Mouse (Mus musculus) right cerebral cortex, postnatal 36 days (tissue): ENCODE measurements around the gene Ets2.
A peak's percentile ranks its signal among the peaks of the same experiment; 100 is the strongest.
"Not testable (repeated sequence)": the region's sequence is repeated elsewhere in the genome, so short reads cannot be mapped to it uniquely, and the experiment has no call there.

Experiments
- DNase-seq, 2 experiments: peaks; one replicate each; pipeline ENCODE4 v3.0.0; 2022; ENCODE audit warnings: low spot score in 2 of 2, mixed read lengths in 1 of 2

Ets2 gene

GRCm38 (mm10) chr16:95729775-95730174 lies 27.9 kb downstream of the Ets2 start:
- no peak for DNase-seq

DNA sequence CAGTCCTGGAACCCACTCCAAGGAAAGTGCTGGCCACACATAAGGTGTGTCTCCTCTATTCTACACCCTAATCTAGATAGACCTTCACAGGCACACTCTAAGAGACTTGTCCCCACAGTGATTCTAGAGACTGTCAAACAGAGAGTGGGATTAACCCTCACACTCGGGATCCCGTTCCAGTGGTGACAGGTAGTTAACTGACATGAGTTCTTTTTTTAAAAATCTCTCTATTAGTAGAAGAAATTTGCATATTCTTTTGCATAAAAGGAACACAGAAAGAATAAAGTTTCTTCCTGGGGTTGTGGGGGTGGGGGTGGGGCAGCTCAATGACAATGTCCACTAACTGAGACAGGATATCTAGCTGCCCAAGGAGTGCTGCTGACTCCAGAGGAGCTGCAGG lies 32.9 kb downstream of the Ets2 start:
- DNase-seq: no peak

GRCm38 (mm10) chr16:95736059-95736458 lies 34.2 kb downstream of the Ets2 start:
- DNase-seq: no peak

- no peak for DNase-seq
Measured at GRCm38 (mm10) chr16:95736470-95736869, 34.6 kb downstream of the Ets2 start.

- peak; percentile 57 to 61 for DNase-seq
Measured at GRCm38 (mm10) chr16:95739522-95739921, 37.6 kb downstream of the Ets2 start.

DNA sequence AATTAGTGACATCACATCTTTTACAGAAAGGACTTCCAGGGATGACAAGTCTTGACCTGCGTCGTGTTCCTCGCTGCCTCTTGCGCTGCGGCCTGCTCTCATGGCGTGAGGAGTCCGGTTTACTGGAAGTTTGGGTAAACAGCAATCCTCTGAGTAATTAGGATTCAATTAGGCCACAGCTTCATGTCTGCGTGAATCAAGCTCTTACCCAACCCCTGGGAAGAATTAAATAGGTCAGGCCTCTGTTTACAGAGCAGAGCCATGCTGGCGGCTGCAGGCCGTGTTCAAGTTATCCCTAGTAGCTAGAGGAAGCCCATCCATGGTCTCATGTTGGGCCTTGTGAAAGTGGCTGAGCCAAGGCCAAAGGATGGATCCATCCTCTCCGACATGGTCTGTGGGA lies 39.5 kb downstream of the Ets2 start:
- DNase-seq: no peak

GRCm38 (mm10) chr16:95741915-95742739 lies 40.3 kb downstream of the Ets2 start:
- no peak for DNase-seq

- no peak for DNase-seq
Measured at GRCm38 (mm10) chr16:95742740-95743030, 40.8 kb downstream of the Ets2 start.

DNA sequence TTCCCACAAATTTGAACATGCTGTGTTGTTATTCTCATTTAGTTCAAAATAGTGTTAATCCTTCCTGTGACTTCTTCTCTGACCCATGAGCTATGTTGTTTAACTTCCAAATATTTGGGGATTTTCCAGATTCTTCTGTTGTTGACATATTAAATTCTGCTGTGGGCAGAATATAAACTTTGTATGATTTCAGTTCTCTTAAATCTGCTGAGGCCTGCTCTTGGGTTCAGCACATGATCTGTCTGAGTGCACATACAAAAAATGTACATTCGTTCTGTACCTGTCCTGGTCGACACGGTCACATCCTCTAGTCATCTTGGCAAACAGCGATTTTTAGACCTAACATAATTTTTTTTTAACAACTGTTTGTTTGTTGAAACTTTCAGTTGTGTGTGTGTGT lies 41.2 kb downstream of the Ets2 start:
- DNase-seq: no peak

DNA sequence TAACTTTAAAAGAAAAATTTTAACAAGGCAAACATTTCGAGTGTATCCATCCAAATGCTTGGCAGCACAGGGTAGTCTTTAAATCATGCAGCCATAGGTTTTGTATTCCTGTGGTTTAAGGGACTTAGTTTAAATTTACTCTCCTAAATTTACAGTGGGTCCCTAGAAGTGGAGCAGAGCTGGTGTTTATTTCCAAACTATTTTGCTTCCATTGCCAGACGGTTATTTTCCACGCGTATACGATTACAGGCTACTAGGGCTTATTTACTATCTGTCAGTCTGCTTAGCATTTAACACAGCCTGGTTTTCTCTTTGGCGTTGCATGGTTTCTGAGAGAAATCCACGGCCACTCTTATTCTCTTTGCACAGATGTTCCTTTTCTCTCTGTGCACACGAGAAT lies 42.9 kb downstream of the Ets2 start:
- no peak for DNase-seq

DNA sequence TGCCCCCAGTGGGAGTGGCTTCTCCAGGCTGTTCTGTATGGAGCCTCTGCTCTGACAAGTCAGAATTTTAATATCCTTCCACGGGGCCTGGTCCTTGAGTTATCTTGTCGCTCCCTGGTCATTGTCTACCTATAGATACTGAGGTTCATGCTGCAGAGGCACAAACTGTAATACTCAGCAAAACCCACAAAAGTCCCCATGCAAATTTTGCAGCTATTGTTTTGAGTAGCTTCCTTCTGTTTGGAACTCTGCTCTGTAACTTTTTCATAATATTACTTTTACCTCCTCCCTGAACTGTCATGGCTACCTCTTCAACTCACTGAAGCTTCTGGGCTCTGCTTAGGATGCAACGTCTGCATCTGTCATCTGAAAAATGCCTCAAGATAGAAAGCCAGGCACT lies 43.8 kb downstream of the Ets2 start:
- no peak for DNase-seq

DNA sequence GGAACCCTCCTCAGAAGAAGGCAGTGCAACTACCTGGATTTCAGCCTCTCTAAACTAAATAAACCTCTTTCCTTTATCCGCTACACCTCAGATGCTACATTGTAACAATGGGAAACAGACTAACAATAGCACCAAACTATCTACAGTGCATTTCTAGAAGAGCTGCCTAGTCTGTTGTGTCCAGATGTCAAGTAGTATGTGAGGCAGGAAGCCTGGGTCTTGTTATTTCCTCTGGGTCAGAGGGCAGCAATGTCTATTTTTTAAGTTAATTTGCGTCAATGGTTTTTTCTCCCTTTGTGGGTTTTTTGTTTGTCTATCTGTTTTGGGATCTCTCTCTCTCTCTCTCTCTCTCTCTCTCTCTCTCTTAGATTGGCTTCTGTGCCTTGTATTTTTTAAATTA lies 44.7 kb downstream of the Ets2 start:
- no peak for DNase-seq

GRCm38 (mm10) chr16:95749291-95750103 lies 47.6 kb downstream of the Ets2 start:
- DNase-seq: no peak

GRCm38 (mm10) chr16:95750211-95750629 lies 48.3 kb downstream of the Ets2 start:
- DNase-seq: no peak

DNA sequence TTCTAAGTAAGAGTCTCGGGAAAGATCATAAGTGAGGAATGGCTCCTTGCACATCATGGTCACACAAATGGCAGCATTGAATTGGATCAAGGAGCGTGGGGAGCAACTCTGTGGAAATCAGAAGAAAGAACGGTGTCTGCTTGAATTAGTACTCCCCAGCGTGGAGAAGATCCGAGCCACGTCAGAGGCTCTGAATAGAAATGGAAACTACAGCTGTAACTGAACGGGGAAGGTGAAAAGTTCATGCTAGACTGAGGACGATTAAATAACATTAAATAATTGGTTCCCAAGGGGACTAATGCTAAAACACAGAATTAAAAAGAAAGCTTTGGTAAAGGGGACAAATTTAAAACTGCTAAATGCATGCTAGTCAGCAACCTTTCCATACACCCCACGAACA lies 50.6 kb downstream of the Ets2 start:
- no peak for DNase-seq

DNA sequence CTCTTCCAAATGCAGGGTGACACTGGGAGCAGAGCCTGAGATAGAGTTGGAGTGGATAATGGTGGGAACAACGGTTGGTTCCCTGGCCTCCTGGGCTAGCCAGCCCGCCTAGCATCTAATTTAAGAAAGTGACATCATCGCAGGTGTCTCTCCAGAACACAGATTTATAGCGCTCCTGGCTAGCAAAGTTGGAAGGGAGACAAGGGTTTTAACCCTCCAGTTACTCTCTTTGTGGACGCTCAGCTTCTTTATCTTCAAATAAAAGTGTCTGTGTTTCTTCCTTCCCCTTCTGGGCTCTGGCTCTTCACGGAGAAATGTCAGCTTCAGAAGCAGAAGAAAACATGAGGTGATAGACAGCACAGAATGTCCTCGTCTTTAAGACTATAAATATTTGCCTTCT lies 51.4 kb downstream of the Ets2 start:
- no peak for DNase-seq

DNA sequence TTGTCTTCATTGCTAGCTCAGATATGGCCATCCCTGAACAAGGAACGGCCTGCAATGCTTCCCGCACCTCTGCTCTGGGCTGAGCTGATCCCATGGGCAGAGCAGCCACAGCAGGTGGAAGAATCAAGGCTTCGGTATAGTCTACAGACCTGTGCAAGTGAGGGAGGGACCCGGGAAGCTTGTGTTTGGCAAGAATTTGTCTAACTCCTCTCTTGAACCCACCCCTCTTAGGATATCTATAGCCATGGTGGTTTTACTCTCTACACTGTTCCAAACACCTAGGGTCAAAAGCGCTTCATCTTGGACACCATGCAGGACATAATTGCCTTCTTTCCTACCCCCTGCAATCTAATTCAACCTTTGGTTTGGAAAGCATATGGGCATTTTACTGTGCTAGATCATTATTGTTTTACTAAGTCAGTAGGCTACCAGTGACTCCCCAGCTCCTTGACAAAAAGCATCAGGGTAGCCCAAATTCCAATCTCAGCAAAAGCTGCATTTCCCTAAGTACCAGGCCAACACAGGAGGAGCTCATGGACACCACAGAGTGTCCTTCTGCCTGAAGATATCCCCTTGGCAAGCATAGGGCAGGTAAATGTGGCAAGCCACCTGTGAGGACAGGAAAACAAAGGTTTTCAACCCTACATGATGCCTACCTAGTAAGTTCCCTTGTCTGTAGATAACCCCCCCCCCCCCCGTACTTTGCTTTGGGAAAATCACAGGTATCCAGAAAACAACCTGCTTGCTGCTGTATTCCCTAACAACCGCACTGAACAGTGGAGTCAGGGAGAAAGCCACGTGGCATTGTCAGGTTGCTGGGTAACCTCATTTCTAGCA lies 57.5 kb downstream of the Ets2 start:
- DNase-seq: no peak

- DNase-seq: no peak
Measured at GRCm38 (mm10) chr16:95759988-95760391, 58.1 kb downstream of the Ets2 start.

- no peak for DNase-seq
Measured at GRCm38 (mm10) chr16:95761742-95762141, 59.9 kb downstream of the Ets2 start.

DNA sequence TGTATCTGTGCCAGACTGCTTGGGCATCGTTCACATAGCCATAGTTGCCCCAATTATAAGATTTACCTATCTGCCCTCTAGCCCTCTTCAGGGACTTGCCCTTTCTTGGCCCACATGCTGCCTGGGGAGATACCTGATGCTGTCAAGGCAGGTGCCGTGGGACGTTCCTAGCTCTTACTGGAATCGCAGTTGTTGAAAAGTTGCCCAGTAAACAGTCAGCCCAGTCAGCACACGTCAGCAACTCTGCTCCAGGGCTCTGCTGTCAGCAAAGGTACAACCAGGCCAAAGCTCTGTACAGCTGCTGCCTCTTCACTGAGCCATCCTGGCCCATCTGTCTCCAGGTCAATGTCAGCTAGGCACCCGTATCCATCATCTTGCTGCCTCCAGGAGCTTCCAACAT lies 61.3 kb downstream of the Ets2 start:
- DNase-seq: no peak

DNA sequence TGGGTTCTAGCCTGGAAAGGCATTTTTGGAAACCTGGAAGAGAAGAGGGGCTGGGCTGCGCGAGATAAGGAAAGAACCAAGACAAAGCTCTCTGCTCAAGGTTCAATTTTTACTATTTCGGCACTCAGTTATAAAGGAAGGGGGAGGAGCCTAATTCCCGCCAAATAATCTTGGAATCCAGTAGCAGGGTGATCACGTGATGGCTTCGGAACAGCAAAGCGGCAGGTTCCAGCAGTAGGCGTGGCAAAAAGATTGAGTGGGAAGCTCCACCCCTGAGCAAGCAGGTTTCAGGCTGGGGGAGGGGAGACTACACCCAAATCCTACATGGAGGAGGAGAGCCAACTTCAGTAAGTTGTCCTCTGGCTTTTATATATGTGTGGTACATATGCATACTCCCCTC lies 62.2 kb downstream of the Ets2 start:
- not testable (repeated sequence) for DNase-seq

DNA sequence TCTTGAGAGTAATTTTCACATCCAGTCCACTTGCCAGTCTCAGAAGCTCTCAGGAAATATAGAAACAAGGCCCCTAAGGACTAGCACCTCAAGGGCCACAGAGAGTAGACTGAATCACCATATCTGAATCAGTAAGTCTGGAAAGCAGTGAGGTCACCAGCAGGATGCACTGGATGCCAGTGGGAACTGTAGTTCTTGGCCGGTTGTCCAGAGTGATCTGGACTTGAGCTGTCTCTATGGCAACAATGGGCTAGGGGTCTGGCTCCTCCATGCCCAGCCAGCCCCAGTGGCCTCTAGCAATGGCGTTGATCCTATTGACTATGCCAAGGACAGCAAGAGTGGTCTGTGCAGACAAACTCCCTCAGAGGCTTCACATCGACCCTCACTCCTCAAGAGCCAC lies 64.3 kb downstream of the Ets2 start:
- DNase-seq: no peak
